Mouse (Mus musculus) cerebellum, adult 9-11 months (tissue): ENCODE results near the gene Dph3.
"Not testable (repeated sequence)": the region's sequence is repeated elsewhere in the genome, so short reads cannot be mapped to it uniquely, and the experiment has no call there.

ENCODE experiments used
- DNase-seq: peaks from one replicate; pipeline ENCODE4 v3.0.0; 2022

Gene Dph3

DNA sequence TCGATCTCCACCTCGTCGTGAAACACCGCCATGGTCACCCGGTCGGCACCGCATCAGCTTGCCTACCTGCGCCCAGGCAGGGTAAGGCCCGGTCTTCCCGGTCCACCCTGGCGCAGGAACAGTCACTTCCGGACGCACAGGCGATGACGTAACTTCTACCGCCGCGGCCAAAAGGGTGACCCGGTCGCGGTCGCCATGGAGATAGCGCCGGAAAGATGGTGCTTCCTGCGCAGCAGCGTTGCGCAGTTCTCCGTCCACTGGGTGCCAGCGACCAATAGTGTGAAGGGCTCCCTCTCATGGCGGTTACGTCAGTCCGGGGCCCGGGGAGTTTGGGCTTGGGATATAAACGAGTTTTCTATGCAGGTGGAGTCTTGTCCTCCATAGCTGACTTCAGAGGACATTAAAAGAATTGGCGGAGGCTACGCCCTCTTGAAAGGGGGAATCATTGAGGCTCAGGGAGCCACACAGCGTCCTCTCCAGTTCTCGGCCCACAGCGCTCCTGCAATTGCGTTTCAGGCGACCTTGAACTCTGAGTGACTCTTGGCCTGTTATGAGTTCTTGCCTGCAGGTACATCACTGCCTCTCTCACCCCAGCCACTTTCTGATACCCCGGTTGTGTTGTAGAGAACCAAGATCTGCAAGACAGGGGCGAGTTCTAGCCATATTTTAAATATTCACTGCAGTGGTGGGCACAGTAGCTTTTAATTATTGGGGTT lies at the start of gene Dph3:
Gene Dph3 (minus strand): TSS at position 244 of the 716 bp plus-strand sequence.
- DNase-seq, result peak; percentile 99

DNA sequence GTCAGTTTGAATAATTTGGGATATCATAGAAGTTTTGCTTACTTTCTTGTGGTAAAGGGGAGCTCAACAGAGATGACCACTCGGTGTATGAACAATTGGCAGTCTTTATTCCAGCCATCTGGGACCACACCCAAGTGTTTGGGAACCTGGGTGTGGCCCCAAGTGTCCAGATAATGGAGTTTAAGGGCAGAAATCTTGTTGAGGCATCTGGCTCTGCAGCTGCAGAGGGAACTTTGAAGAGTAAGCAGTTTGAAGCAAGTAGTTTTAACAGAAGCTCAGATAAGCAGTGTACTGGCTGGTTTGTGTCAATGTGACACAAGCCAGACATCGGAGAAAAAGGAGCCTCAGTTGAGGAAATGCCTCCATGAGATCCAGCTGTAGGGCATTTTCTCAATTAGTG lies 48.8 kb upstream of the Dph3 start:
- no peak for DNase-seq

DNA sequence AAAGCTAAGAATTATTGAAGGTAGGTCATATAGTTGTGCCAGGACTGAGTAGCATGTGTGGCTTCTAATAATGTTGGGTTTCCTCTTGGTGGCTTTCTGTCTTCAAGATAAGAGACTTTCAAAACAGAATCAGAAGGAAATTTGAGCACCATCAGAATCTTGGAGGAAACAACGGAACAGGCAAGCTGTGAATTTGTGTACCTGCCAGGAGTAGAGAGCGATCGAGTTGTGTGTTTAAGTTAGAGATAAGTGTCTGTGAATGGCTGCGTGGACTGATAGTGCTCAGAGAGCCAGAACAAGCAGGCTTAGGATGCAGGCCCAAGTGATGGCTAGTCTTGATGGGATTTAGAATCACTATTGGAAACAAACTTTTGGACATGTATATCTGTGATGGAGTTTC lies 46.3 kb upstream of the Dph3 start:
- no peak for DNase-seq

DNA sequence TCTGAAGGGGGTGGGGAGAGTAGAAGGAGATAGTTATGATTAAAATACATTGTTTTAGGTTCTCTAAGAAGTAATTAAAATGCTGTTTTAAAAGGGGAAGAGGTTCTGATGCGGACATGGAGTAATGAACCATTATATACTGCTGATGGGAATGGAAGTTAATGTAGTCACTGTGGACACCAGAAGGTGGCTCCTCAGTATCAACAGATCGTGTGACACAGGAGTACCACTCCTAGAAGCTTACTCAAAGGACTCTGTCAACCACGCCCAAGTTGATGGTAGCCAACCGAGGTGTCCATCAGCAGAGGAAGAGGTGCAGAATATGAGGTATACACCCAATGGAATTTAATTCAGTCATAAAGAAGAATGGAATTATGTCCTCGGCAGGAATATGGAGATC lies 42.9 kb upstream of the Dph3 start:
- DNase-seq, result no peak

DNA sequence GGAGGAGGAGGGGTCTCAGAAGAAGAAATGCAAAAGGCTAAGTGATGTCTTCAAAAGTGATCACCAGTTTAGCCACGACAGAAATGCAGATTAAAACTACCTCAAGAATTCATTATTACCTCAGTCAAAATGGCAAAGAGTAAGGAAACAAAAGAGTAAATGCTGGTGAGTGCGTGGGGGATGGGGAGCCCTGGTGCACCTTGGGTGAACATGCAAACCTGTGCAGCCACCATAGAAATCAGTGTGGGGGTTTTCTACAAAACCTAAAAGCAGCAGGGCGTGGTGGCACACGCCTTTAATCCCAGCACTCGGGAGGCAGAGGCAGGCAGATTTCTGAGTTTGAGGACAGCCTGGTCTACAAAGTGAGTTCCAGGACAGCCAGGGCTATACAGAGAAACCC lies 39.7 kb upstream of the Dph3 start:
- not testable (repeated sequence) for DNase-seq

DNA sequence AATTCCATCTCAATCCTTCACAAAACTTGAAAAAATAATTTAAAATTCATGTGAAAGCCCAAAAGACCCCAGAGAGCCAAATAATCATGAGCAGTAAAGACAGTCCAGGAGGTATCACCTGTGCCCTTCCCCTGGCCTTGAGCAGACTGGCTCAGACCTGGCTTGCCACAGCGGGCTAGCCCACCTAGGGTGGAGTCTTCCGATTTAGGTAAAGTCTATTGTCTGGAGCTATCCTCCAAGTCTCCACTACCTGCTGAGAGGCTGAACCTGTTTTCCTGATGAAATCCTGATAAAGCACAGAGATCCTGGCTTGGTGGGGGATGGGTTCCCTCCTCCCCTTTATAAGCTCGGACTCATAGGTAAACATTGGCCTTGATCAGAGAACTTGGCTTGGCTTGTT lies 38.7 kb upstream of the Dph3 start:
- DNase-seq, result no peak

DNA sequence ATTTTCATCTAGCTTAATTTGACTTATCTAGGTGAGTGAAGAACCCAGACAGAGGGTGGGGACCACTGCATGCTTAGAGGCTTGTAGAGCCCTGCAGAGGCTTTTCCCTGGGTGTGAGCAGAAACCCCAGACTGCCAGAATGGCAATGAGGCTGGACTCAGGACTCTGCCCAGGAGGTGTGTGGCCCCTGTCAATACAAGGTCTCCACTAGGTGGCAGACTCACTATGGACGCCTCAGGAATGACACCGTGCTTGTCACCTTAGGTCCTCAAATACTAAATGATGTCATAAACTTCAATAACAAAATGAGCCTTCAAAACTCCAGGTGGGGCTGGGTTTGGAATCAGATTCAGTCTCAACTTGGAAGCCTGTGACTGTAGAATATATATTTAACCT lies 36.4 kb upstream of the Dph3 start:
- DNase-seq, result no peak

DNA sequence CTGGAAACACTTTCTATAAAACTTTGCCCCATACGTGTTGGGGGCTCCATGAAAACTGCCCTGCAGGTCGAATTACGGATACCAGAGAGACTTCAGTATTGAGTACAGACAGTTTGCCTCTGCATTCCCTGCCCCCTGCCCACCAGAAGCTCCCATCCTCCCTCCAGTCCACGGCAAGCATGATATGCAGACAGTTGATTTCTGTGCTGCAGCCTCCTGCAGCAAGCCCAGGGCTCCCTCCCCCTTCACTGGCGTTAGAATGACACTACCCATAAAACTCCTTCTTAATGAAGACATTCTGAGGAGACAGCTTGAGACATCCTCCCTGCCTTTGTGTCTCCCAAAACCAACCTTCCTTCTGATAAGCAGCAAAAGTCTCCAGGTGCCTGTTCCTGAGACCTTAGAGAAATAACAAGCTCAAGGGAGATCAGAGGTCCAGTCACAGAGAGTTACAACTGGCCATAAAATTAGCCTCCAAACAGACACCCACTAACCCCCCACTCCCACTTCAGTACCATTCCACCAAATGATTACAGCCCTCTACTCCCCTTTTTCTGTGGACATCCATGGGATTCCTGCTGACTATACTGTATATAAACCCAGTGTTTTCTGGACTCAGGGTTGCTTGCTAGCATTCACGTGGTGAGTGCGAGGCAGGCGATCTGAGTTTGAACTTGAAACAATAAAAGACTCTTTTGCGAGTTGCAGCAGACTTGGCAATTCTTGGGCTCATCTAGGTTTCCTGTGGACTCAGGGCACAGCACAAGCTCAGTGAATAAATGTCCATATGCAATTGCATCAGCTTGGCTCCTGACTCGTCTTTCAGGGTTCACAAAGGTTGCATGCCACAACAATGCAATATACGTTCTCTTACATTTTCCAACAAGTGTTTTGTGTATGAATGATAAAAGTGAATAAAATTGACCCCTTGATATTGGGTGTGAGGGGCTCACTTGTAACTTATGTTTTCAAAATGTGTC lies 35.7 kb upstream of the Dph3 start:
- DNase-seq, result no peak

DNA sequence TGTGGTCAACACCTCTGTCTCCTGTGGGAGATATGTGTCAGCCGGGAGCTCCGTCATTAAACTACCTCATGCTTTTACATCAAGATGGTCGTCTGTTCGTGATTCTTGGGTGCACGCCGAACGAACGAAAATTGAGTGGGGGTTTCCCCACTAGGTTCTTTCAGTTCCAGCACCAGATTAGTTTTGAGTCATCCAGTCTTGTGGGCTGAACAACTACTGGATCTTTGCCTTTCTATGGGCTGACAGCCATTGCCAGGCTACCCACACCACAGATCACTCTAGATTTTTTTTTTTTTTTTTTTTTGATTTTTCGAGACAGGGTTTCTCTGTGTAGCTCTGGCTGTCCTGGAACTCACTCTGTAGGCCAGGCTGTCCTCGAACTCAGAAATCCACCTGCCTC lies 26.6 kb upstream of the Dph3 start:
- not testable (repeated sequence) for DNase-seq

DNA sequence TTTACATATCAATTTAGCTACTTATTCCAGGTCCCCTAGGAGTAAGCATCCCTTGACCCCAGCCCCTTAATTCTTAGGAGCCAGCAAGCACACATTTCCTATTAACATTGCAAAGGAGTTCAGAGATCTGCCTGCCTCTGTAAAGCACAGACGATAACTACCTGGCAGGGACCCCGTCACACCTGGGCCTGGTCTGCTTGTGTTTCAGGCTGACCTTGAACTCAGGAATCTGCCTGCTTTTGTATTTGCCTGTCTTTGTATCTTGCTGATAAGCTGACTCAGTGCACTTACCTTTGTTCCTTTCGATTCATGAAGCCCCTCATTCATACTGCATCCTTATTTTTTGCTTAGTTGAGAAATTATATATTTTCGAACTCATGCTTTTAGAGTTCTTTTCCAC lies 21.4 kb upstream of the Dph3 start:
- DNase-seq, result no peak

DNA sequence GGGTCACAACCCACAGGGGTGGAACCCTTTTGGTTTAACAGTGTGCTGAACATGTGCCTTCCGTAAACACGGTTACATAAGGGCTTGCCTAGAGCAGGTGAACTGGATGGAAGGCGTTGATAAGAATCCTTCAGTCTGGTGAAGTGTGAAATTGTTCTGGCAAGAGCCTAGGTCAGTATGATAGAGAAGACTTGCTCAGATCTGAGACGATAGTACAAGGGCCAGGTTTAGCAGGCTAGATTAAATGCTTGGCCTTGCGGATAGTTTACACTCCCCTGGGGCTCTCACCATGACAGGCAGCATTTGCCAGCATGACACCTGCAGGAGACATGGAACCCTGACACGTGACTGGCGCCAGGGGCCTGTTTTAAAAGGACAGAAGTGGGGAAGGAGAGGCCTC lies 20.1 kb upstream of the Dph3 start:
- DNase-seq, result peak; percentile 13

DNA sequence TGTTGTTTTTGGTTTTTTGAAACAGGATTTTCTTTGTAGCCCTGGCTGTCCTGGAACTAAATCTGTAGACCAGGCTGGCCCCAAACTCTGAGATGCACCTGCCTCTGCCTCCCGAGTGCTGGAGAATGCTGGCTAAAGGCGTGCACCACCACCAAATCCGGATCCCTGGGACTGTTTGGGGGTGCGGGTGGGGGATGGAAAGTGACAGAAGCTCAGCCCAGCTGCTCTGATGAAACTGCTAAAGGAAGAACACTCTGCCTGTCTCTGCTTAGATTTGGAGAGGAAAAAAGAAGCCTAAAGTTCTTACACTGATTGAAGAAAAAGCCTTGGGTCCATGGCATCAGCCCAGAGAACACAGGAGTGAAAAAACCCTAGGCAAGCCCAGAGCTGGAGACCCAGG lies 18.0 kb upstream of the Dph3 start:
- DNase-seq, result no peak

DNA sequence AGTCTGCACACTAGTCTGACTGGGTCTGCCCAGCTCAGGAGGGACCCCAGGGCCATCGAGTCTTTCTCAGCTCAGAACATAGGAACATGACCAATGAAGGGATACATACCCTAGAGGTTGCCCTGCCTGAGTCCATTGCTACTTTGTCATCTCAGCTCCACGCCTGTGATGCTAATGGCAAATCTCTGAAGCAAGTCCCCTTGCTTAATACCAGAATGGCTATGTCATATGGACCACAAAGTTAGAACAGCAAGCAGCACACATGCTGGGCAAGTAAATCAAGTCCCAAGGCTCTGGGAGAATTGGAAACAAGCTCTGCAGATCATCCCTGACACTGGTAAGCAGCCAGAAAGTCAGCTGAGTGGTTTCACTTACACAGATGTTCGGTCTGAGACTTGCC lies 13.4 kb upstream of the Dph3 start:
- no peak for DNase-seq

DNA sequence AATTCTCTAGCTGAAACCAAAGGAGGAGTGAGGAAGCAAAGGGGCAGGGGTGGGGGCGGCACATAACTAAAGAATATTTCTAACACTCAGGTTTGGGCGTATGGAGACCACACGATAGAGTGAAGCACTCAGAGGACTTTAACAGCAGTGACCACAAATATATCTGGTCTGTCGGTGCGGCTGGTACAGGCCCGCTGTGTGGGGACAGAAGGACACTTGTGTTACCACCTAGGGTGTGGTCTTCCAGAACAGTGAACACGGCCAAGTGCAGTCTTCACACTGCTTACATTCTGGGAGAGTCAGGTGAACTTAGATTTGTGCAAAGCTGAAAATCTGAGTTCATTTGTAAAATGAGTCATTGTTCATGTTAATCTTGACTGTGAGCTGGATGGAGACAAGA lies 12.2 kb upstream of the Dph3 start:
- DNase-seq, result no peak

DNA sequence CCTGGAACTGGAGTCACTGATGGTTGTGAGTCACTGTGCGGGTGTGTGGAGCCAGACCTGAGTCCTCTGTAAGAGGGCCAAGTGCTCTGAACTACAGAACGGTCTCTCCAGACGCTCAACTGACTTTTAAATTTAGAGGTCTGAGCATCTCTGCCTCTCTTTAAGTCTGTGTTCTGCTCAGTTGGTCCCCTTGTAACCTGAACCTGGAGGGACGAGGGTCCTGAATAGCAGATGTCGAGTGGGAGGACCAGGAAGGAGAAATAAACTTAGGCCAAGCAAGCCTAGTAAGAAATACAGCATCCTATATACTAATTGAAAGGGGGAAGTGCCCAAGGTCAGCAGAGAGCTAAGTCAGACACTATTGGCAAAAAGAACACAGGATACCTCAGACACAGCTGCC lies 11.2 kb upstream of the Dph3 start:
- DNase-seq, result no peak

DNA sequence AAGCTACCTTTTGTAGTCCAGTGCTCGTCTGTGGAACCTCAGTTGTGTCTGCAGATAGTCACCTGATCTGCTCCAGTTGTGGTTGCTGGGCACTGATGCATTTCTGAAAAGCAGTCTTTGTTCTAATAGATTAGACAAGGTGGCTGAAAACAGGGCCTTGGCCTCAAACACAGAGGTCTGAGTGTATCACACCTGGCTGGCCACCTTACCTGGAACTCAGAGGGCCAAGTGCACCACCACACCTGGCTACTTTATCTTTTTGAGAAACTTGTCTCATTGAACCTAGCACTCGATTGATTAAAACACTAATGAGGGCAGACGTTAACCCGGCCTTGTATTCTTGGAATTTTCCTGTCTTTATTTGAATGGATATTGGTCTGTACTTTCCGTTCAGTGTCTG lies 10.1 kb upstream of the Dph3 start:
- DNase-seq, result no peak

DNA sequence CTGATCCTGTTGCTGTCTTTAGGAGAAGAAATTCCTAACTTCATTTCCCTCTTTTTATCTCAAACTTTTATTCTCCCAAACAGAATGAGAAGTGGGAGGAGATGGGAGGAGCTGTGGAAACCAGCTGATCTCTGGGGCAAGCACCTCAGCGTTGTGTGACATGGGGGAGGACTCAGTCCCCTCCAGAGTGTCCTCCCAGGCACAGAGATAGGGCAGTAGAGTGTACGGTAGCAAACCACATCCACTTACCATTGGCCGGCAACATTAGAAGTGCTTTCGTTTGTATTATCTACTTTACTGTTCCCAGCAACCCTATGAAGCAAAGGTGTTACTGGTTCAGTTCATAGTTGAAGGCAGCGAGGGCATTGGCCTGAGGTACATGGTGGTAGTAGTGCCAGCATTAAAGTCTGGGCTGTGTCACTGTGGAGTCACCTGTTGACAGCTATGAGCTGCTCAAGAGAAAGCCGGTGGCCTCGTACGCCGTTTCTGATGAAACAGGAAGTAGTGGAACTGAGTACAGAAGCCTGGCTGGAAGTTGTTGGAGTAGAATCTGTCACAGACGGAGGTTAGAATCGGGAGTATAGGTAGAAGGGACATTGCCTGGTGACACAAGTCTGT lies 8.1 kb upstream of the Dph3 start:
- DNase-seq, result no peak

DNA sequence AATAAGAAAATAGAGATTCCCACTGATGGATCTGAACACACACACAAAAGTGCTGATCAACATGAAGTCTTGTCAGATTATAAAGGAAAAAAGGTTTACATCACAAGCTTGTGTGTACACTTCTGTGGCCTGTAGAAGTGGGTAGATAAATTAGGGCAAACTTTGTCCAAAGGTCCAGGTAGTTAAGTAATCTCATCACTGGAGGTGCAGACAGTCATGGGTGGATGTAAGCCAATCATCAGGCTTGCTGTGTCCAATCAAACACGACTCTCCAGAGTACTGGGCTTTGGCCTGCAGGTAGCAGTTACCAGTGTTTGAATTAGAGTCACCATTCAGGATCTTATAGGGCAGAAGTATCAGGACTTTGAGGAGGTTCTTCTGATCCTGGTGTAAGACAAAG lies 7.5 kb upstream of the Dph3 start:
- DNase-seq, result no peak

DNA sequence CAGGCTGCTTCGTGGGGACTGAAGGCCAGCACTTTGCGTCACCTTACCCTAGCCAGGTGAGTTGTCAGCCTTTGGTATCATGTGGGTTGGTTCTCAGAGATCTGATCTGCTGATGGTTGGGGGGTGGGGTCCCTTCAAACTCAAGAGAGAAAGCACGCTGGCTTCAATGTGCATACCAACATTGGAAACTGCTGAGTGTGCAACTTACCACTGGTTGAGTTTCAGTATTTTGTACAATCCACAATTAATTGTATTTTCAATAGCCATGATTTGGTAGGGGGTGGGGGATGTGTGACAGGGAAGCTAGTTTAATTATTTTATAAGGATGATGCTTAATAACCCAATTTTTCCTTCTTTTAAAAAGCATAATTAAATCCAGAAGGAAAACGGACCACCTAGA lies 6.2 kb upstream of the Dph3 start:
- DNase-seq, result no peak

DNA sequence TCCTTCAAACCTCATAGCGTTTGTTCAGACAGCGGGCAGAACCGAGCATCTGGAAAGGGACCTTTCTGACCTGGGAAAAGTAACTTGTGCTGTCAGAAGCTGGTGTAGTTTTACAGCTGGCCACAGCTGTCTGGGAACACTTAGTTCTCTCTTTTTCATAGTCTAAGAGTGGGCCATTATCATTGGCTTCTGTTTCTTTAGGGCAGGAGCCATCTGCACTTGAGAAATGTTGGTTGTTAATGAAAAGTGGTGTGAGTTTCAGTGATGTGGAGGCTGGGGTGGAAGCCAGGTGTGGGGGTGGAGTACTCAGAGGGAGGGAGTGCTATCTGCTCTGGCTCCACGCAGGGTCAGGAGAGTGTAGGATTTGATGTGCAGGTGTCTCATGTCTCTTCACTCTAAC lies 5.6 kb upstream of the Dph3 start:
- no peak for DNase-seq

DNA sequence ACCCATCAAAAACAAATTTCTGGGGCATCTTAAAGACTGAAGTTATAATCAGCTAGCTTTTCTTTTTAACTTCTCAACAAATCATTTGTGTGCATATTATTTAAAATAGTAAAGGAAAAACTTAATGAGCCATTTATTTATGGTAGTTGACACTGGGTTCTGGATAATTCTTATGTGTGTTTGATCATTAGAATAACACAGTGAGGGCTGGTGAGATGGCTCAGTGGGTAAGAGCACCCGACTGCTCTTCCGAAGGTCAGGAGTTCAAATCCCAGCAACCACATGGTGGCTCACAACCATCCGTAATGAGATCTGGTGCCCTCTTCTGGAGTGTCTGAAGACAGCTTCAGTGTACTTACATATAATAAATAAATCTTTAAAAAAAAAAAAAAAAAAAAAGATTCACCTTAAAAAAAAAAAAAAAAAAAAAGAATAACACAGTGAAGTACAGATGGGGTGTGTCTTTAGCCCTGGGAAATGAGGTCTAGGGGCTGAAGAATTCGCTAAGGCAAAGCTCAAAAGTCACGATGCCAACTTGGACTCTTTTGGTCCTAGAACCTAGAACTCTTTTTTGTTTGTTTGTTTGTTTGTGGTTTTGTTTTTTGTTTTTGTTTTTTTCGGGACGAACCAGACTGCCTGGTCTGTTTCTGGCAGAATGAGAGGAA lies 2.2 kb upstream of the Dph3 start:
- not testable (repeated sequence) for DNase-seq

DNA sequence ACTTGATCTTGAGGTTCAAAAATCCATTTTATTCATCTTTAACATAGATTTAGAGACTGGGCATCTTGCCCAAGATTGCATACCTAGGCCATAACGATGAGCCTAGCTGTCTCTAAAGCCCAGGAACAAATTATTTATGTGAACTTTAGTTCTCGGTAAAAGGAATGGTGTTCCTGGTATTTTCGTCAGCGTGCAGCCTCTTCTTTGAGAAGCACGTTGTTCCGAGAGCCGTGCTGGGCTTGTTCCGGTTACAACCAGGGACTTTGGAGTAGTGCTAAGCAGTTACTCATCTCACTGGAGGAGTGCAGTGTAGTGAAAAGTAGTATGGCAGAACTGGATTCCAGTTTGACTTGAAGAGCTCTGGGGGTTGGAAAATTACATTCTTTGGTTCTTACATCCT lies 697 bp upstream of the Dph3 start:
- DNase-seq, result peak; percentile 24

DNA sequence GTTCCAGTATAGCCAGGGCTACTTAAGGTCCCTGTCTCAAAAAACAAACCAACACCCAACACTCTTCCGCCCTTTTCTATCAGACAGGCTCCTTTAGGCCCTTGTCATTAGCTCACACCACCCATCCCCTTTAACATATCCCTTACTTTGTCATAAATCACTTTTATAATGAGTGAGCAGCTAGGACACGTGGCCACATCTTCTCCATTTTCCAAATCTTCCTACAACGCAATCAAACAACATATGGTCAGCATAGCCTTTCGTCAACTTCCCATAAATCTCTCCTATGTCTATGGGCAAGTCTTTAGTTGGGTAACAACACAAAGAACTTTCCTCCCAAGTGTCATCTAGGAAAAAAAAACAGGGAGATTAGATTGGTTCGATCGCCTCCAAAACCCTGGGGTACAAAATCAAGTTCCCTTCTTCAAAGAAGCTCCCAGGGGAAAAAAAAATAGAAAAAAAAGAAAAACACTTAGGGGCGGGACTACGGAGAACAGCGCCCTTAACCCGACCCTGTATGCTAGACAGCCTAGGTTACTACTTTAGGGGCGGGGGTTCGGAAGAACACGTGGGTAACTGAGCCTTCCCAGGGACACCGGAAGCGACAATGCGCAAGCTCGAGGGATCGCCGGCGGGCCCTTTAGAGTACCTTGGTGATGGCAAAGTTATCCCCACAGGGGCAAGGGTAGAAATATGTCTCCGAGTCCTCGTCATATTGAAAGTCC lies 606 bp downstream of the Dph3 start, which contains the start of gene Oxnad1:
Gene Oxnad1 (plus strand): TSS at position 614 of the 725 bp plus-strand sequence.
- no peak for DNase-seq
